Mouse (Mus musculus): Measurements from ENCODE around the gene Ptgds. TPM values are rescaled to one million over a fixed set of nuclear protein-coding genes. Genes with fewer than 3 reads are reported as not detected.

Ptgds gene
- polyA plus RNA-seq, 1 experiment from 2014 or later, result 6.2 TPM

DNA sequence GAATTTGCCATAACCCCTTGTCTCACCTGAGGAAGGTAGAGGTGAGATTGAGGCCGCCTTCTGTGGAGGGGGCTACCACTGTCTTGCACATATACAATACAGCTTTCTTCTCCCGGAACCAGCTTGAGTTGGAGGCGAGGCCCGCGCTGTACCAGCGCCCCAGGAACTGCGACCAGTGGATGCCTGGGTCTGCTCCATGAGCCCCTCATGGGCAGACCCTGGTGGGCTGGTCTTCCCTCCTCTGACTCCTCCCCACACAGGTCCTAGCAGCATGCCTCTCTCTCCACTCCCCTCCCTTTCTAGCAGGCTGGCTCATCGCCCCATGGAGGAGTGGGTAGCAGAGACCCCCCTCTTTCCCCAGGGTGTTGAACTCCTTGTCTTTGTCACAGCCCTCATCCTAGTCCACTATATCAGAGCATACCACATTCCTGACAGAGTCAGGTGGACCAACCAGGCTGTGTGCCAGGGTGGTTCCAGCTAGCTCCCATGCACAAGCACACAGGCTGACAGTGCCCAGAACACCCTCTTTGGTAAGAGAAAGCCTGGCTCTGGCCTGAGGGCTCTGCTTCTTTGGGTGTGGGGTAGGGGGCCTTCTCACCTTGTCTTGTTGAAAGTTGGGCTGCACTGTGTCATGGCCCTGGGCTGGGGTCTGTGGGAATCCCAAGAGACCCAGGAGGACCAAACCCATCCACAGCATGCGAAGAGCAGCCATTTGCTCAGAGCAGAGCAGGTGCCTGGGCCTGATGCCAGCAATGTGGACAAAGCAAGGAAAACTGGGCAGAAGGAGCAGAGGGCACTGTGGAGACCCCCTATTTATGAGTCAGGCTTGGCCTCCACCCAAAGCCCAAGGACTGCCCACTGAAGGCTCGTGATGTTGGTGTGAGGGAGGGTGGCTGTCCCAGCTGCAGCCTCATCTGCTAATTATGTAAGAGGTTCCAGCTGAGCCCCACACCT, 607 bp downstream of the Ptgds start:
- Histone ChIP-seq H3K9ac (ENCODE audit: low read length) (no peak overlapping the region), H3K36me3 (ENCODE audit: control insufficient read depth, insufficient read depth, low read length) (no peaks in the 10 kb centered on the region), H3K27me3 (replicated peaks; ENCODE audit: control insufficient read depth, insufficient read depth, low read length) (no peaks in the 10 kb centered on the region), H3K4me1 (replicated peaks; ENCODE audit: control insufficient read depth, insufficient read depth, low read length) (no peaks in the 10 kb centered on the region), H3K27ac (ENCODE audit: low read depth) (no peak overlapping the region), H3K9me3 (ENCODE audit: control insufficient read depth, low read length) (no peaks in the 10 kb centered on the region), H3K4me2 (ENCODE audit: low read length) (no peak overlapping the region), H3K4me3 (ENCODE audit: low read depth, low read length) (no peak overlapping the region)
- peak; percentile 32; the same call in 1 of the 2 replicates for ATAC-seq (replicated peaks; ENCODE audit: low FRiP score, low TSS enrichment, low read depth)
- DNase-seq (ENCODE audit: low spot score), result no peak
- WGBS, result 73% methylated on average over 10 of the region's 10 CpGs

DNA sequence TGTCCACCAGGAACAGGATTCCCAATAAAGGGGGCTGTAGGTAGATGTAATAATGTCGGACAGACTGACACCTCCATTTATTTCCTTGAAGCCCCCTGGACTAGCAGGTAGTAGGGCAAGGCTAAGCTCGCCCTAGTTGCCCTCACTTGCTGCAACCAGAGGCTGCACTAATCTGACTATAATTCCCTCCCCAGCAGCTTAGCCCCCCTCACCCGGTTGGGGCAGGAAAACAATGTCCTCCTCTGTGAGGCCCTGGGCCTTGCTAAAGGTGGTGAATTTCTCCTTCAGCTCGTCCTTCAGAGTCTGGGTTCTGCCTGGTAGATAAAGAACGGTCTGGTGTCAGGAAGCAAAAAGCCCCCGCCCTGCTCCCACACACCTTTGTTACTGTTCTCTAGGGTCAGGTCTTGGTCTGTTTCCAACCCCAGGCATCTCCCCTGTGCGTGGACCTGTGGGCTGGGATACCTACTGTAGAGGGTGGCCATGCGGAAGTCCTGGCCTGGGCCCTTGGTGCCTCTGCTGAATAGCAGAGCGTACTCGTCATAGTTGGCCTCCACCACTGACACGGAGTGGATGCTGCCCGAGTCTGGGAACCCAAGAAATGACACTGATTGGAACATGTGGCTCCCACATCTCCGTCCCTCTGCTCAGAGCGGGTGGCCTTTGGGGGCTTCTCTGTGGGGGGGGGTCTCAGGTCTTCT, 2.1 kb downstream of the Ptgds start:
- Histone ChIP-seq H3K36me3 (ENCODE audit: control insufficient read depth, insufficient read depth, low read length) (no peaks in the 10 kb centered on the region), H3K27ac (ENCODE audit: low read depth) (no peak overlapping the region), H3K9me3 (ENCODE audit: control insufficient read depth, low read length) (no peaks in the 10 kb centered on the region), H3K4me3 (ENCODE audit: low read depth, low read length) (no peak overlapping the region), H3K4me1 (replicated peaks; ENCODE audit: control insufficient read depth, insufficient read depth, low read length) (no peaks in the 10 kb centered on the region), H3K27me3 (replicated peaks; ENCODE audit: control insufficient read depth, insufficient read depth, low read length) (no peaks in the 10 kb centered on the region), H3K9ac (ENCODE audit: low read length) (no peak overlapping the region), H3K4me2 (ENCODE audit: low read length) (no peak overlapping the region)
- DNase-seq (ENCODE audit: low spot score), result no peak
- WGBS, result 69% methylated on average over 14 of the region's 14 CpGs
- ATAC-seq (replicated peaks; ENCODE audit: low FRiP score, low TSS enrichment, low read depth), result no peak

DNA sequence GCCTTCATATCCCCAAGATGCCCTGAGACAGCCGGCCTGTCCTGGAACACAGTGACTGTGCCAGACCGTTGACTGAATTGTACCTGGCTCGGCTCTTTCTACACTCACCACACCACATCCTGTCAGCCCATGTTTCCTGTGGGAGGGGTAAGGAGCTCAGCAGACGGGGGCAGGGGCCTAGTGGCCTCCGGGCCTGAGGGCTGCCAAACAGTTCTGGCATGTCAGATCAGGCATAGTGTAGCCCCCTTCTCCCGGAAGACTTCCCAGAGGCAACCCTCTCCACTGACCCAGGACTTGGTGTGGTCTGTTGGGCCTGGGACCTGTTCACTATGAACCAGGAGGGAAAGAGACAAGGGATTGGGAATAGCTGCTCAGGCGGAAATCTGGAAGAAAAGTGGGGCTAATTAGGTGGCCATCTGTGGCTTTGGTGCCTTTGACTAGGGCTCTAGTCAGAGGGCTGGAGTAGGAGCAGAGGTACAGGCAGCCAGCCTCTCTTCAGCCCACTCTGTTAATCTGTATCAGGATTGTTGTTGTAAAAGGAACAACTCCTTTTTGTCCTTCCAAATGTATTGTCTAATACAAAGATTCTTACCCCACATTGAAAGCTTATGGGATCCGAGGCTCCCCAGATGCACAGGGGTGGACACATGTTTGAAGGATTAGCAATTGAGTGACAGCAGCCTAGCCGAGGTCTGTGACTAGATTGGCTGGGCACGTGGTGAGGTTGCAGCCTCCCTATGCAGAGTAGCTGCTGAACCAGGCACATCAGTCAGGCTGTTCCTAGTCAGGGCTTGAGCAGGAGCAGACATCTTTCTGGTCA, 3.8 kb downstream of the Ptgds start:
- no peak overlapping the region for H3K4me2 ChIP-seq (ENCODE audit: low read length)
- H3K9ac ChIP-seq (ENCODE audit: low read length), result no peak overlapping the region
- ATAC-seq (replicated peaks; ENCODE audit: low FRiP score, low TSS enrichment, low read depth) (no peak), DNase-seq (ENCODE audit: low spot score) (no peak)
- H3K36me3 ChIP-seq (ENCODE audit: control insufficient read depth, insufficient read depth, low read length), result no peaks in the 10 kb centered on the region
- H3K4me3 ChIP-seq (ENCODE audit: low read depth, low read length), result no peak overlapping the region
- H3K27me3 ChIP-seq (replicated peaks; ENCODE audit: control insufficient read depth, insufficient read depth, low read length), result no peaks in the 10 kb centered on the region
- 0 out of 2 replicates have a peak, but pooled peaks cover 5% of the 10 kb centered on the region for H3K4me1 ChIP-seq (replicated peaks; ENCODE audit: control insufficient read depth, insufficient read depth, low read length)
- H3K27ac ChIP-seq (ENCODE audit: low read depth), result no peak overlapping the region
- 50% methylated on average over 10 of the region's 10 CpGs for WGBS
- H3K9me3 ChIP-seq (ENCODE audit: control insufficient read depth, low read length), result no peaks in the 10 kb centered on the region

DNA sequence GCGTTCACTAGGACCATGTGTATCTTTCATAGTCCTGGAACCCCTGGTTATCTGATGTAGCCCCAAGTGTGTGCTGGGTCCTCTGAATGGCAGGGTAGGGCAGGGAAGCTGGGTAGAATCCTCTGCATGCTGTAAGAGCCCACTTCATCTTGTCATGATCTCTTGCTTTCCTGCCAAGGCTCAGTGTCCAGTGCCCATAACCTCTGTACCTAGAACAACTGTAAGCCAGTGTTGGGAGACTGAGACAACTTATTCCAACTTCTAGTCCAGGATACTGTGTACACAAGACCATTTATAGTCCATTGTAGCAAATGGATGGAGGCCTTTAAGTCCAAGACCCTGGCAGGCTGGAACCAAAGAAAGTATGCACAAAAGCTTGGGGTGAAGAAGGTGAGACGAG, 4.6 kb downstream of the Ptgds start:
- Histone ChIP-seq H3K27me3 (replicated peaks; ENCODE audit: control insufficient read depth, insufficient read depth, low read length) (no peaks in the 10 kb centered on the region), H3K27ac (ENCODE audit: low read depth) (no peak overlapping the region), H3K4me1 (replicated peaks; ENCODE audit: control insufficient read depth, insufficient read depth, low read length) (0 out of 2 replicates have a peak, but pooled peaks cover 5% of the 10 kb centered on the region), H3K9me3 (ENCODE audit: control insufficient read depth, low read length) (no peaks in the 10 kb centered on the region), H3K4me2 (ENCODE audit: low read length) (no peak overlapping the region), H3K9ac (ENCODE audit: low read length) (no peak overlapping the region), H3K36me3 (ENCODE audit: control insufficient read depth, insufficient read depth, low read length) (no peaks in the 10 kb centered on the region), H3K4me3 (ENCODE audit: low read depth, low read length) (no peak overlapping the region)
- no peak for DNase-seq (ENCODE audit: low spot score)
- ATAC-seq (replicated peaks; ENCODE audit: low FRiP score, low TSS enrichment, low read depth), result no peak
- 85% methylated on average over 2 of the region's 2 CpGs for WGBS

- ATAC-seq (replicated peaks; ENCODE audit: low FRiP score, low TSS enrichment, low read depth), result no peak
- no peaks in the 10 kb centered on the region for H3K27me3 ChIP-seq (replicated peaks; ENCODE audit: control insufficient read depth, insufficient read depth, low read length)
- H3K36me3 ChIP-seq (ENCODE audit: control insufficient read depth, insufficient read depth, low read length), result 0 out of 2 replicates have a peak, but pooled peaks cover 5% of the 10 kb centered on the region
- 89% methylated on average over 3 of the region's 3 CpGs for WGBS
- H3K9ac ChIP-seq (ENCODE audit: low read length), result no peak overlapping the region
- no peaks in the 10 kb centered on the region for H3K9me3 ChIP-seq (ENCODE audit: control insufficient read depth, low read length)
- no peak overlapping the region for H3K27ac ChIP-seq (ENCODE audit: low read depth)
- H3K4me2 ChIP-seq (ENCODE audit: low read length), result no peak overlapping the region
- H3K4me3 ChIP-seq (ENCODE audit: low read depth, low read length), result no peak overlapping the region
- no peak for DNase-seq (ENCODE audit: low spot score)
- peaks cover 16% of the 10 kb centered on the region; the same call in 1 of the 2 replicates for H3K4me1 ChIP-seq (replicated peaks; ENCODE audit: control insufficient read depth, insufficient read depth, low read length)
Measured at GRCm38 (mm10) chr2:25463630-25464029, 6.2 kb downstream of the Ptgds start.

DNA sequence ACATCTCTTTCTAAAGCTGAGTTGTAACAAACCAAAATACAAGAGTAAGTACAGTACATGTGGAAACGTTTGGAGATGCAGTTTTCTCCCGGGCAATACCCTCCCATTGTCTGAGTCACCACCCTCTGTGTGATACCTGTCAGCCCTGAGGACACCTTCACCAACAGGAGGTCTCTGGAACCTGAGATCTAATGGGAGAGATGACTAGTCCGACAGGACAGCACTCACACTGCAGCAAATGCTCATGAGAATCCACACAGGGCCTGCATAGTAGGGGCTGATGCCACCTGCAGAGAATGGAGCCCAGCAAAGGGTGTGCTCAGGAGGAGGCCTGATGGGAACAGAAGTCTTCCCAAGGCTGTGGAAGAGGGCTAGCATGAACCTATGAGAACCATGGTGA, 8.4 kb downstream of the Ptgds start:
- H3K4me1 ChIP-seq (replicated peaks; ENCODE audit: control insufficient read depth, insufficient read depth, low read length), result peaks cover 16% of the 10 kb centered on the region; the same call in 1 of the 2 replicates
- H3K4me2 ChIP-seq (ENCODE audit: low read length), result peak overlapping the region; percentile 83
- DNase-seq (ENCODE audit: low spot score) (no peak), ATAC-seq (replicated peaks; ENCODE audit: low FRiP score, low TSS enrichment, low read depth) (peak; percentile 8; the same call in 1 of the 2 replicates)
- peak overlapping the region; percentile 37 for H3K9ac ChIP-seq (ENCODE audit: low read length)
- no peaks in the 10 kb centered on the region for H3K9me3 ChIP-seq (ENCODE audit: control insufficient read depth, low read length)
- 28% methylated on average over 3 of the region's 3 CpGs for WGBS
- H3K36me3 ChIP-seq (ENCODE audit: control insufficient read depth, insufficient read depth, low read length), result 0 out of 2 replicates have a peak, but pooled peaks cover 5% of the 10 kb centered on the region
- H3K27me3 ChIP-seq (replicated peaks; ENCODE audit: control insufficient read depth, insufficient read depth, low read length), result no peaks in the 10 kb centered on the region
- H3K4me3 ChIP-seq (ENCODE audit: low read depth, low read length), result peak overlapping the region; percentile 76
- H3K27ac ChIP-seq (ENCODE audit: low read depth), result peak overlapping the region; percentile 62; the same call in 1 of the 2 replicates

GRCm38 (mm10) chr2:25460551-25461309, 9.1 kb downstream of the Ptgds start, which contains the start of gene Paxx:
Gene Paxx, minus strand, starts transcription at chr2:25461094.
- DNase-seq (ENCODE audit: low spot score) (peak; percentile 90), ATAC-seq (replicated peaks; ENCODE audit: low FRiP score, low TSS enrichment, low read depth) (peak; percentile 89)
- Histone ChIP-seq H3K4me3 (ENCODE audit: low read depth, low read length) (peak within 1 kb of the TSS; percentile 76), H3K9ac (ENCODE audit: low read length) (peak within 1 kb of the TSS; percentile 54), H3K4me2 (ENCODE audit: low read length) (peak within 1 kb of the TSS; percentile 83), H3K4me1 (replicated peaks; ENCODE audit: control insufficient read depth, insufficient read depth, low read length) (peaks cover 16% of the 10 kb centered on the region; the same call in 1 of the 2 replicates), H3K36me3 (ENCODE audit: control insufficient read depth, insufficient read depth, low read length) (0 out of 2 replicates have a peak, but pooled peaks cover 5% of the 10 kb centered on the region), H3K9me3 (ENCODE audit: control insufficient read depth, low read length) (no peaks in the 10 kb centered on the region), H3K27ac (ENCODE audit: low read depth) (peak within 1 kb of the TSS; percentile 77), H3K27me3 (replicated peaks; ENCODE audit: control insufficient read depth, insufficient read depth, low read length) (no peaks in the 10 kb centered on the region)
- 1% methylated on average over 48 of the region's 48 CpGs for WGBS
